In the genomic region with DNA sequence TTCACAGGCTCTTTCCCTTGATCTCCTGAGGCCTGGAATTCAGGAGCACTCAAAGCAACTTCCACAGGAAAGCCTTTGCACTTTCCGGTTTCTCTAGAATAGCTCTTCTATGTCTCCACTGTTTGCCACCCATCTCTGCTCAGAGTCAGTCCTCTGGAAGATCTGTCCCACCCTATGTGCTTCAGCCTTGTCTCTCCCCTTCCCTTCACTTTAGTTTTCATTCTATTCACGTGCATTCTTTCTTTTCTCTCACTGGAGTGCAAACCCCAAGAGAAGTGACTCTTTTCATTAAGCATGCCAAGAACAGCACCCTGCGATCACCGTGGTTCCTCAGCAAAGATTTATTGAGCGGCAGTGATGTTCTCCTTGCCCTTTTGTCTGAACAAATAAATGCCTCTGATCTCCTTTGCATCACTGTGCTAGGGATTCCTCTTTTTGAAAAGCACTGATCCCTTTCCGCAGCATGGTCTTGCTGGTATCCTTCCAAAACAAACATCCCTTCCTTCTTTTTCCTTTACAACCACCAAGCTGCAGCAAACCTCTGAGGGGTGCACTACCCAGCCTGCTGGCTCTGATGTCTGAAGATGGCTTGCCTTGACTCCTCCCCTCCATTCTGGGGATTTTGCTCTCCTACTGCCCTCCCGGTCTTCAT, we compare ENCODE assay signal across 25 mouse cellular contexts.
DNase-seq lines count a peak whose midpoint lies in the region; ATAC-seq lines count a peak whose summit lies in the region.
"Had no signal": no experiment of that assay in that cellular context is flagged by ENCODE, and none has a peak within 500 bp of the region (broad histone marks: within the 10 kb centered on the region; RNA-seq: fewer than 3 reads in every experiment).

No protein-coding gene starts in this region.

- H3K27me3 ChIP-seq in kidney, embryonic 14.5 days (ENCODE audit: control insufficient read depth, insufficient read depth, low read length) = no peaks in the 10 kb centered on the region
- H3K27me3 ChIP-seq: embryonic facial prominence, embryonic 12.5 days; forebrain, embryonic 13.5 days; heart, embryonic 15.5 days; limb, embryonic 12.5 days; liver, embryonic 13.5 days had no signal

- no peaks in the 10 kb centered on the region for H3K36me3 ChIP-seq in kidney, embryonic 14.5 days (ENCODE audit: control insufficient read depth, insufficient read depth, low read length)
- H3K36me3 ChIP-seq: embryonic facial prominence, embryonic 12.5 days; heart, embryonic 15.5 days; limb, embryonic 12.5 days; liver, embryonic 13.5 days had no signal

- H3K4me1 ChIP-seq in kidney, embryonic 14.5 days (ENCODE audit: control insufficient read depth, insufficient read depth, low read length) = peaks cover 6% of the 10 kb centered on the region; the same call in 1 of the 2 replicates
- H3K4me1 ChIP-seq: embryonic facial prominence, embryonic 12.5 days; forebrain, embryonic 13.5 days; heart, embryonic 15.5 days; liver, embryonic 13.5 days had no signal

- 14% methylated on average over 7 of the region's 7 CpGs for WGBS in kidney, embryonic 14.5 days

- peak; percentile 46; the same call in 1 of the 2 replicates for ATAC-seq in kidney, embryonic 14.5 days (ENCODE audit: low FRiP score, low TSS enrichment)
- ATAC-seq in megakaryocyte-erythroid progenitor cell, adult 5-6 weeks (replicated peaks; ENCODE audit: low FRiP score, low TSS enrichment, poor library complexity, severe bottlenecking) = no peak
- ATAC-seq: forebrain, embryonic 13.5 days; intestine, embryonic 16.5 days had no signal

- no peaks in the 10 kb centered on the region for H3K9me3 ChIP-seq in kidney, embryonic 14.5 days (ENCODE audit: control insufficient read depth, low read length)
- H3K9me3 ChIP-seq: embryonic facial prominence, embryonic 12.5 days; forebrain, embryonic 13.5 days; heart, embryonic 15.5 days; limb, embryonic 12.5 days; liver, embryonic 13.5 days had no signal

- H3K27ac ChIP-seq in kidney, embryonic 14.5 days (ENCODE audit: low read depth, low read length) = no peak overlapping the region
- H3K27ac ChIP-seq: embryonic facial prominence, embryonic 12.5 days; forebrain, embryonic 13.5 days; heart, embryonic 15.5 days; limb, embryonic 12.5 days; liver, embryonic 13.5 days; macrophage had no signal

- DNase-seq in kidney, postnatal 25 days = no peak
- DNase-seq in adrenal gland, postnatal 10 days = peak; percentile 24
- peak; percentile 23 for DNase-seq in adrenal gland, postnatal 14 days
- DNase-seq in neural tube, embryonic 10.5 days (ENCODE audit: extremely low spot score, low spot score) = peak; percentile 16
- no peak for DNase-seq in left cerebral cortex, adult 18-20 months (ENCODE audit: low spot score in 2 of 2)
- DNase-seq: cerebellum, adult 11 months; cerebellum, postnatal 10 days; gastrocnemius, postnatal 10 days; heart, postnatal 4 days; kidney, postnatal 36 days; layer of hippocampus, adult 9-11 months; liver, embryonic 13.5 days; lung, embryonic 14.5 days; midbrain, embryonic 14.5 days; right cerebral cortex, postnatal 25 days; thymus, postnatal 4 days had no signal

- H3K9ac ChIP-seq in kidney, embryonic 14.5 days (ENCODE audit: low read depth, low read length) = no peak overlapping the region
- H3K9ac ChIP-seq: embryonic facial prominence, embryonic 12.5 days; forebrain, embryonic 13.5 days; heart, embryonic 15.5 days; limb, embryonic 12.5 days; liver, embryonic 13.5 days; lung, embryonic 14.5 days had no signal

- no peak overlapping the region for H3K4me2 ChIP-seq in kidney, embryonic 14.5 days (replicated peaks; ENCODE audit: low read depth, low read length)
- H3K4me2 ChIP-seq: embryonic facial prominence, embryonic 12.5 days; forebrain, embryonic 13.5 days; heart, embryonic 15.5 days; limb, embryonic 12.5 days; liver, embryonic 13.5 days; lung, embryonic 14.5 days had no signal

- H3K4me3 ChIP-seq in kidney, embryonic 14.5 days (ENCODE audit: low read length) = no peak overlapping the region
- H3K4me3 ChIP-seq: embryonic facial prominence, embryonic 12.5 days; erythroblast, embryonic 14.5 days; forebrain, embryonic 13.5 days; heart, embryonic 15.5 days; limb, embryonic 12.5 days; liver, embryonic 13.5 days had no signal

Comparison
In these comparisons a context has a peak if more than half of its experiments do, and no peak if none do; other contexts are left out.
1. DNase-seq: peak in adrenal gland, postnatal 10 days (single experiment), adrenal gland, postnatal 14 days (single experiment) and neural tube, embryonic 10.5 days (single experiment); none in kidney, postnatal 25 days (0 of 2) and left cerebral cortex, adult 18-20 months (0 of 2).